Mouse (Mus musculus): ENCODE results near the gene Btg1. TPM values are rescaled to one million over a fixed set of nuclear protein-coding genes. Genes with fewer than 3 reads are reported as not detected.

Gene Btg1
- polyA plus RNA-seq, 1 experiment from 2014 or later, result 75.6 TPM

- Histone ChIP-seq H3K9ac (peak overlapping the region; percentile 99), H3K4me3 (peak overlapping the region; percentile 96), H3K36me3 (peaks cover 10% of the 10 kb centered on the region), H3K4me2 (peak overlapping the region; percentile 39), H3K4me1 (peaks cover 20% of the 10 kb centered on the region), H3K27ac (peak overlapping the region; percentile 97), H3K9me3 (no peaks in the 10 kb centered on the region), H3K27me3 (no peaks in the 10 kb centered on the region)
- ATAC-seq (ENCODE audit: insufficient number of reproducible peaks, low FRiP score, low TSS enrichment, low read depth), result peak; percentile 30
- whole genome bisulfite sequencing, result under 1% methylated on average over 70 of the region's 78 CpGs
Measured at GRCm38 (mm10) chr10:96617221-96617950, 580 bp downstream of the Btg1 start.

- Histone ChIP-seq H3K4me3 (peak overlapping the region; percentile 96), H3K4me2 (peak overlapping the region; percentile 39), H3K27ac (peak overlapping the region; percentile 97), H3K27me3 (no peaks in the 10 kb centered on the region), H3K4me1 (peaks cover 24% of the 10 kb centered on the region), H3K9ac (peak overlapping the region; percentile 99), H3K9me3 (no peaks in the 10 kb centered on the region), H3K36me3 (peaks cover 11% of the 10 kb centered on the region)
- peak; percentile 35; the same call in 1 of the 2 replicates for ATAC-seq (ENCODE audit: insufficient number of reproducible peaks, low FRiP score, low TSS enrichment, low read depth)
- under 1% methylated on average over 29 of the region's 29 CpGs for WGBS
Measured at GRCm38 (mm10) chr10:96617951-96618575, 1.3 kb downstream of the Btg1 start.

GRCm38 (mm10) chr10:96619951-96620889 is 3.4 kb downstream of the Btg1 start:
- 24% methylated on average over 8 of the region's 8 CpGs for WGBS

GRCm38 (mm10) chr10:96620890-96621271 is 4.1 kb downstream of the Btg1 start:
- H3K36me3 ChIP-seq, result peaks cover 24% of the 10 kb centered on the region
- H3K27ac ChIP-seq, result peak overlapping the region; percentile 51; the same call in 1 of the 2 replicates
- H3K9me3 ChIP-seq, result no peaks in the 10 kb centered on the region
- peak overlapping the region; percentile 65 for H3K4me2 ChIP-seq
- H3K9ac ChIP-seq, result 0 out of 2 replicates have a peak overlapping the region, but pooled peaks have one; percentile 17
- 28% methylated on average over 4 of the region's 4 CpGs for WGBS
- ATAC-seq (ENCODE audit: insufficient number of reproducible peaks, low FRiP score, low TSS enrichment, low read depth), result no peak
- H3K4me1 ChIP-seq, result peaks cover 27% of the 10 kb centered on the region
- H3K4me3 ChIP-seq, result peak overlapping the region; percentile 49
- no peaks in the 10 kb centered on the region for H3K27me3 ChIP-seq

More at GRCm38 (mm10) chr10:96619951-96620889, 3.4 kb downstream of the Btg1 start:
- ATAC-seq (ENCODE audit: insufficient number of reproducible peaks, low FRiP score, low TSS enrichment, low read depth), result no peak
- Histone ChIP-seq H3K27ac (peak overlapping the region; percentile 64), H3K36me3 (peaks cover 24% of the 10 kb centered on the region), H3K27me3 (no peaks in the 10 kb centered on the region), H3K4me1 (peaks cover 28% of the 10 kb centered on the region), H3K9me3 (no peaks in the 10 kb centered on the region), H3K4me3 (peak overlapping the region; percentile 49), H3K9ac (peak overlapping the region; percentile 54), H3K4me2 (peak overlapping the region; percentile 65)

- peaks cover 23% of the 10 kb centered on the region for H3K4me1 ChIP-seq
- H3K4me2 ChIP-seq, result peak overlapping the region; percentile 45
- H3K9me3 ChIP-seq, result no peaks in the 10 kb centered on the region
- H3K9ac ChIP-seq, result no peak overlapping the region
- H3K36me3 ChIP-seq, result peaks cover 24% of the 10 kb centered on the region
- no peaks in the 10 kb centered on the region for H3K27me3 ChIP-seq
- H3K27ac ChIP-seq, result no peak overlapping the region
- peak overlapping the region; percentile 49 for H3K4me3 ChIP-seq
- 59% methylated on average over 4 of the region's 4 CpGs for WGBS
- ATAC-seq (ENCODE audit: insufficient number of reproducible peaks, low FRiP score, low TSS enrichment, low read depth), result no peak
Measured at GRCm38 (mm10) chr10:96621361-96621945, 4.6 kb downstream of the Btg1 start.

- H3K9me3 ChIP-seq, result no peaks in the 10 kb centered on the region
- ATAC-seq (ENCODE audit: insufficient number of reproducible peaks, low FRiP score, low TSS enrichment, low read depth), result no peak
- peaks cover 23% of the 10 kb centered on the region for H3K4me1 ChIP-seq
- no peaks in the 10 kb centered on the region for H3K27me3 ChIP-seq
- H3K9ac ChIP-seq, result no peak overlapping the region
- H3K4me3 ChIP-seq, result peak overlapping the region; percentile 49
- 0 out of 2 replicates have a peak overlapping the region, but pooled peaks have one; percentile 5 for H3K27ac ChIP-seq
- peaks cover 25% of the 10 kb centered on the region for H3K36me3 ChIP-seq
- peak overlapping the region; percentile 45 for H3K4me2 ChIP-seq
- WGBS, result 60% methylated on average over 13 of the region's 13 CpGs
Measured at GRCm38 (mm10) chr10:96621980-96622645, 5.3 kb downstream of the Btg1 start.

- Histone ChIP-seq H3K36me3 (peaks cover 29% of the 10 kb centered on the region), H3K4me3 (0 out of 2 replicates have a peak overlapping the region, but pooled peaks have one; percentile 10), H3K4me1 (peaks cover 23% of the 10 kb centered on the region)
Measured at GRCm38 (mm10) chr10:96622761-96623632, 6.2 kb downstream of the Btg1 start.

GRCm38 (mm10) chr10:96623633-96624195 is 6.9 kb downstream of the Btg1 start:
- WGBS, result 83% methylated on average over 4 of the region's 4 CpGs
- Histone ChIP-seq H3K36me3 (peaks cover 31% of the 10 kb centered on the region), H3K9me3 (no peaks in the 10 kb centered on the region), H3K27me3 (no peaks in the 10 kb centered on the region), H3K27ac (no peak overlapping the region), H3K9ac (no peak overlapping the region), H3K4me3 (no peak overlapping the region), H3K4me2 (no peak overlapping the region), H3K4me1 (peaks cover 23% of the 10 kb centered on the region)
- no peak for ATAC-seq (ENCODE audit: insufficient number of reproducible peaks, low FRiP score, low TSS enrichment, low read depth)

More at GRCm38 (mm10) chr10:96622761-96623632, 6.2 kb downstream of the Btg1 start:
- Histone ChIP-seq H3K4me2 (peak overlapping the region; percentile 45; the same call in 1 of the 2 replicates), H3K27me3 (no peaks in the 10 kb centered on the region), H3K9ac (no peak overlapping the region), H3K9me3 (no peaks in the 10 kb centered on the region), H3K27ac (no peak overlapping the region)
- ATAC-seq (ENCODE audit: insufficient number of reproducible peaks, low FRiP score, low TSS enrichment, low read depth), result no peak
- 66% methylated on average over 6 of the region's 6 CpGs for WGBS

GRCm38 (mm10) chr10:96624406-96624805 is 7.6 kb downstream of the Btg1 start:
- Histone ChIP-seq H3K4me1 (peaks cover 26% of the 10 kb centered on the region), H3K36me3 (peaks cover 31% of the 10 kb centered on the region)

GRCm38 (mm10) chr10:96625061-96625460 is 8.3 kb downstream of the Btg1 start:
- no peak for ATAC-seq (ENCODE audit: insufficient number of reproducible peaks, low FRiP score, low TSS enrichment, low read depth)
- WGBS, result 79% methylated on average over 3 of the region's 4 CpGs
- Histone ChIP-seq H3K27me3 (no peaks in the 10 kb centered on the region), H3K36me3 (peaks cover 25% of the 10 kb centered on the region), H3K9ac (no peak overlapping the region), H3K9me3 (no peaks in the 10 kb centered on the region), H3K27ac (no peak overlapping the region), H3K4me2 (no peak overlapping the region), H3K4me3 (no peak overlapping the region), H3K4me1 (peaks cover 26% of the 10 kb centered on the region)

More at GRCm38 (mm10) chr10:96624406-96624805, 7.6 kb downstream of the Btg1 start:
- no peak for ATAC-seq (ENCODE audit: insufficient number of reproducible peaks, low FRiP score, low TSS enrichment, low read depth)
- Histone ChIP-seq H3K27ac (no peak overlapping the region), H3K4me2 (no peak overlapping the region), H3K4me3 (no peak overlapping the region), H3K9me3 (no peaks in the 10 kb centered on the region), H3K9ac (no peak overlapping the region), H3K27me3 (no peaks in the 10 kb centered on the region)
- WGBS, result 93% methylated on average over 2 of the region's 2 CpGs

All from limb, embryonic 15.5 days (tissue).